Mouse (Mus musculus) gastrocnemius, postnatal 4 days (tissue): ENCODE results near the gene Trappc2l. TPM values are rescaled to one million over a fixed set of nuclear protein-coding genes. Genes with fewer than 3 reads are reported as not detected.

Experiments used
- DNase-seq, 2 experiments: peaks; one replicate each; pipeline ENCODE4 v3.0.0; 2021 to 2022; ENCODE audit warnings: low spot score in 2 of 2, mixed read lengths in 2 of 2
- total RNA-seq, 2 experiments: library from RNA; stranded (reverse); gene quantifications; 2 replicates each; pipeline ENCODE4 v1.2.3; 2021

Trappc2l gene
- total RNA-seq, 2 experiments from 2014 or later: 45.6 to 49.6 TPM

DNA sequence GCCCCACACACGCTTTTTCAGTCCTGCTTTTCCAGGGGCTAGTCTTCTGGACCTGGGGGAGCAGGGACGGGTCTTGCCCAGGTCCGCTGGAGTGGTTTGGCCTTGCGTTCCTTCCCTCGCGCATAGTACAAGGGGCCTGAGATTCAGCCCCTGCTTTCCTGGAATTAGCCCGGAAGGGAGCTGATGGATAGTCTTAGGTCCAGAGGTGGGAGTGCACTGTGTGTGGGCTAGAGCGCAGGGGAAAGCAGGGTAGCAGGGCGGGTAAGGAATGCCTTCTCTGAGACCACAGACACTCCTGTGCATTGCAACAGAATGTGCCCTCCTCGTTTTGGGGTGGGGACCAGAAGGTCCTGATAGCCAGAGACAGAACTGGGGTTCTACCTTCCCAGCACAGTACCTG, 34.3 kb upstream of the Trappc2l start:
- DNase-seq: no peak

DNA sequence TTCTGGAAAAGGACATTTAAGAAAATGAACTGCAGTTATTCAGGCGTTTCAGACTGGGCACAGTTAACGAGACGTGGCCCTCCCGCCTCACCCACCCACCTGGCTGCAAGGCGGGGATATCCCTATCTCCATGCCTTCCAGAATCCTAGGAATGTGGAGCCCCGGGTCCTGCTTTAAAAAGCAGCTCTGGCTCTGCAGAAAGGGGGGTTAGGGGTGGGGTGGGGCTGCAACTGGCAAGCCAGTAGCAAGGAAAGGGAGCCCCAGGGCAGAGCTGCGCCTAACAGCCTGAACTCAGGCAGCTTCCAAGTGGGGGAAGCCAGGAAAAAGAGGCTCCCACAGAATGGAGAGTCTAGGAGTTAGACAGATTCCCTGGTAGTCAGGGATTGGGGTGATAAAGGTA, 32.2 kb upstream of the Trappc2l start:
- no peak for DNase-seq

DNA sequence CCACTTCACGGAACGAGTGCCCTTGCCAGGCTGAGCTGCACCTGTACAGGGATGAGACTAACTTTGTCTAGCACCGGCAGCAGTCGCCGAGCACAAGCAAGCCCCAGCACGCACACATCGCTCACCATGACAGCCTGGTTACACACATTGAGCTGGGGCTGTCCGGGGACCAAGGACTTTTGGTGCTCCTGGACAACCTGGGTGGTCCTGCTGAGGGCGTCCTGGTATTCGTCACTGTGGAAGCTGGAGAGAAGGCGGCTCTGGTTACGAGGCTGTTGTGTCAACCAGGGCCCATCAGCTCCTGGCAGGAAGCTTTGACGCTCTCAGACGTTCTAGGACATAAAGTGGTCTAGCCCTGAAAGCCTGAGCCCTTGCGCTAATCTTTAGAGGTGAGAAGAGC, 30.5 kb upstream of the Trappc2l start:
- DNase-seq: no peak

DNA sequence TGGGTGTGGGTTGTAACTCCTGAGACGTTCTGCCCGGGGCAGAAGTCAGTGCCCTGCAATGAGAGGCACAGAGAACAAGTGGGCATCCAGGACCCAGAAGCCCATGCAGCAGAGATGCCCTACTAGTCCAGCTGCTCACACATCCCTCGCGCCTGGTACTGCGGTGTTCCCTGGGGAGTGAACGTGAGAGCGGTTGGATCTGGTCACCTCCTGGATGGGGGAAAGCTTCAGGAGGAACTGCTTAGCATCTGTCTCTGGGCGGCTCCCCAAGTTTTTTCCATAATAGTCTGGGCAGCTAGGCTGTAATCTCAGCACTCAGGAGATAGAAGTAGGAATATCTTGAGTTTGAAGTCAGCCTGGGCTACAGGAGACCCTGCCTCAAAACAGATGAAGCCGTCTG, 26.5 kb upstream of the Trappc2l start:
- no peak for DNase-seq

DNA sequence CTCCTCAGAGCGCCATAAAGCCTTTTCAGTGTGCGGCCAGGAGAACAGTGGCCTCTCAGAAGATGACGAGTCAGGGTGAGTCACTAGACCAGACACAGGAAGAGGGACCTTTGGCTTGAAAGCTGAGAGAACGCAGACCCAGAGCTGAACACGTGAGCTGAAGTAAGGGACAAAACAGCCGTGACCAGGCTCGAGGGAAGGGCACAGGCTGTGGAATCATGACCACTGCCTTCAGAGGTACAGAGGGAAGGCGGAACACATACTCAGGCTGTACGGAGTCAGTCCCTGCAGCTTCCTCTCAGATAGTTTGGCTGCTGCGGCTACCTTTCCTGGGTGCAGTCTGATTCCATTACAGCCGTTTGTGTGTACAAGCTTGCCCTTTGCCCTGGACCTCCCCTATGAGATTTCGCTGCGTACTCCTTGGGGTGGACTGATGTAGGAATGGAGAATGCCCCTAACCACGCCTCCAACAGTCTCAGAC, 26.0 kb upstream of the Trappc2l start:
- no peak for DNase-seq

DNA sequence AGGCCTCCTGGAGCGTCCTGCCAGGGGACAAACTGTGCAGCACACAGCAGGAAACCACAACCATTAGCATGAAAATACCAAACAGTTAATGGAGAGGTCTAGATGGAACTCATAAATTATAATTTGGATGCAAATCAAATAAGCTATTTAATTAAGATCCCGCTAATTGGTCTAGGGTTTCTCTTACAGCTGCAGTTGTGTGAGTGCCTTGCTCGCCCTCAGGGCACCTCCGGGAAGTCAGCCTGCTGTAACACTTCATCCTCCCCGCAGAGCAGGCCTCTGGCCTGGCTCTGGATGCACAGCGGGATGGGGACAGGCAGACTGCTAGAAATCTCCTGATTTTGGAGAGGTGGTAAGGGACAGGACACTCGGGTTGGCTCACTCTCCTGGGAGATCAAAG, 25.3 kb upstream of the Trappc2l start:
- no peak for DNase-seq

DNA sequence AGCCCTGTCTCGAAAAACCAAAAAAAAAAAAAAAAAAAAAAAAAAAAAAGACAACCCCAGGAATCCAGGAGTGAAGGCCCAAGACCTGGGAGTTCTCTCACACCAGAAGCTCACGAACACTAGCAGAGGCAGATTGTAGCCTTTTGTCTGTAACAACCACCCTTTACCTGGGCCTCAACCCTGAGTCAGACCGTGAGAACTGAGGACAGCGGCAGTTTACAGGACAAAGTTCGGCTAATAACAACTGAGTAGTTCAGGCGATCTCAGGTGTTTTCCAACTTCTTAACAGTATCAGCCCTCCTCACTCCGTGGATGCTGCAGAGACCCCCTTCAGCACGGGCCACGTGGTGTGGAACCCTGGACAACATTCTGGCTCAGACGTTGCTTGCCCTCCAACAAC, 24.7 kb upstream of the Trappc2l start:
- no peak for DNase-seq

DNA sequence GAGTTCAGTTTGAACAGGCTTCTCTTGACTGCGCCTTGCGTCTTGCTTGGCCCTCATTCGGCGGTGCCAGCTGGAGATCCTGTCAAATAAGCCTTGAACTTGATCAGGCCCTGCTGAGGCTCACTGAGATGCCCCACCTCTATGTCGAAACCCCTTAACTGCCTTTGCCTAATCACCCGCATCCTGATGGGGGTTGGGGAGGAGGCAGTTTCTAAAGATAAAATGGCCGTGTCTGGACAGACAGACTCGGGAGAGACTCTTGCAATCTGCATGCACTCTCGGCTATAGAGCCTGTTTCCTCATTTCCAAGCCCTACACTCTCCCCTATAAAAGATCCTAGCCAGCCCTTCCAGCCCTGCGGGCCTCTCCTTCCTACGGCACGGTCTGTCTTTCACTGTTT, 18.2 kb upstream of the Trappc2l start:
- DNase-seq: no peak

DNA sequence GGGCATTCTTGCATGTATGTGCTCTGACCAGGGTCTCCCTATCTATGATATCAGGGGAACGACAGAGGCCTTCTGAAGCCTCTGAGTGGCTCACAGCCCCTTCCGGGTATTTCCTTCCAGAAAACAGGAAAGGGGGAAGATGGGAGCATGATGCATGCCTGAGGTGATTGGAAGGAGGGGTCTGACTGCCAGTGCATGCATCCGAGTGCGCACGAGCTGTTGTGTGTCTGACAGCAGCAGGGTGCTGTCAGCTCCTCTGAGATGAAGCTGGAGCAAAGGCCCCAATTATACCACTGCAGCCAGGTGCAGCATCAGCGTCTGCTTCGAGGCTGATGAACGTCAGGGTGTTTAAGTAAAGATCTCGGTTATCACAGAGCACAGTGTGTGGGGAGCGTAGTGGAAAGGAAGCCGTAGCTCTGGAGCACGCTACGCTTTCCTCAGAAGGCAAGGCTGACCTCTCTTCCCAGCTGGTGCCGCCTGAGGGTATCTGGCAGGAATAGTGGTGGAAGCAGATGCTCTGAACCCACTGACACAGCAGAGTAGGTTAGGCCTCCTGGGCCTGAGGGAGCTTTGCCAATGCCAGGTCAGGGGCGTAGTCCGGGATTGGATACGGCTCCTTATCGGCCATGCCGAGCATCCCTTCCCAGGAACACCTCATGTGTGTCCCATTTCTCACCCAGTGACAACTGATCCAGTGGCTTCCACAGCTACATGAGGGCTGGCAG, 17.5 kb upstream of the Trappc2l start:
- DNase-seq: no peak

DNA sequence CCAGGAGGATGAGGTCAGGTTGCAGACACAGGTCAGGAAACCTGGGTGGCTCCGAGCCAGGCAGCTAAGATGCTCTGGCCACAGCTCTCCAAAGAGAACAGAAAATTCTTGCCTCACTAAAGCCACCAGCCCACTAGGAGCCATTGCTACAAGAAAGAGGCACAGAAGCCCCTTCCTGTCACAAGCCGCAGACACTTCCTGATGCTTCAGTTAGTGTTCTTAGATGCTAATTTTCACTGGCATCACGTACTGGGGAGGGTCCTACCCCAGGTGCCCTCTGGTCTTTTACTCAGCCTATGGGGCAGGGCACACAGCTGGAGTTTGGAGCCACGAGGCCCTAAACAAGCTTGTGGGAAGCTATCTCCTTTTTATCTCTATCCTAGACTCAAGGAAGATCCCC, 15.4 kb upstream of the Trappc2l start:
- DNase-seq: no peak

DNA sequence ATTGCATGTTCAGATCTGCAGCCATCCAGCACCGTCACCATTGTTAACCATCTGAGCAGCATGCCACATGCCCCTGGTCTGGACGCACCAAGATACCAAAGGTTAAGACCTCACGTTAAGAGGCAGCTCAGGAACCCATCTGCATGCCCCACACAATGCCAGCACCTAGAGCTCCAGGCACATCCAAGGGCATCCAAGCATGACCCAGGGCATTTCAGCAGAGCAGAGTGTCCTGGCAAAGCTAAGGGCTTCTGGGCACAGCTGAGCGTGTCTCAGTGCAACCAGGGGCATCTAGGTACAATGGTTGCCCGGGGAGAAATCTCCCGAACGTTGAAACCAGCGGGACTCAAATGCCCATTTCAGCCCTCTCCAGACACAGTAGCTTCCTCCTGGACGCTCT, 10.8 kb upstream of the Trappc2l start:
- no peak for DNase-seq

DNA sequence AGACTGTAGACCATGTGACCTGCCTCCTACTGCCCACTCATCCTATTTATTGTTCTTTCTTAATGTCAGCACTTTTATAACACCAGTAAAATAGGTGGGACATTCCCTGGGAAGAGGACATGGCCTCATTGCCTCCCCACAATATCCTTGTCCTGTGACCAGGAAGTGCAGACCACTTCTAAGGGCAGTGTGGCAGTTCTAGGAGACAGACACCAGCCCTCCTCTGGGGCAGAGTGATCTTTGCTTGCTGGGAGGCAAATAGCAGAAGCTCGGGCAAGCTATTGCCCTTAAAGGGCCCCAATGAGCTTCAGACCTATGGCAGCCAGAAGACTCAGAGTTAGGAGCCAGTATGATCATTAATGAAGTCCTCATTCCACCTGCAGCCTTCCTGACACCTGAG, 6.8 kb upstream of the Trappc2l start:
- no peak for DNase-seq

DNA sequence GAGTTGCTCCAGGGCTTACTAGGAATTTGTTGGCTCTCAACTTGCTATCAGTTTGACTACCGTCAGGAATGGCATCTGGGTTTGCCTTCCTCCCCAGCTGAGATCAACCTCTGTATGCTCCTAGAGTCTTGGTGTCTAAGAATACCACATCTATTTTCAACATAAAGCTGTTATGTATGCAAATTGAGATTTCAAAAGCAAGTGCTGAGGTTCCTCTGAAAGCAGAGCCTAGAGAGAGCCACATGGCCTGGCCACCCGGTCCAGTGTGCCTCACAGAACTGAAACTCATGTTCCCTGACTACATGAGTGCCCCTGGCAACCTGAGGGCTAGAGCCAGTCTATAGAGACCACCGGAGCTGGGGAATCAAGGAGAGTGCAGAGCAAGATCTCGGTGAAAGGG, 6.1 kb upstream of the Trappc2l start:
- DNase-seq: no peak

DNA sequence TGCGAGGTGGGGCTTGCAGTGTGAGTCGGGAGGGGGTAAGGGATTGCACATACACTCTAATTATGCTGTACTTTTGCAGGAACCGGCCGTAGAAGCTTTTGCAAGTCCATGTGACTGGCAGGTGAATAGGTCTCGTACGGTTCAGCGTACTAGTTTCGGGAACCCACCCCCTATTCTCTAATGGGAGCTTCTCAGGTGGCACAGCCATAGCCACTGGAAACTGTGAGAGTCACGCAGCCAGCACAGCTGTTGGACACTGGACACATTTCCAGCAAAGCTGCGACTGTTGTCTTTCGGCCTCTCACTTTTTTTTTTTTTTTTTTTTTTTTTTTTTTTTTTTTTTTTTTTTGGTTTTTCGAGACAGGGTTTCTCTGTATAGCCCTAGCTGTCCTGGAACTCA, 4.6 kb upstream of the Trappc2l start:
- no peak for DNase-seq

DNA sequence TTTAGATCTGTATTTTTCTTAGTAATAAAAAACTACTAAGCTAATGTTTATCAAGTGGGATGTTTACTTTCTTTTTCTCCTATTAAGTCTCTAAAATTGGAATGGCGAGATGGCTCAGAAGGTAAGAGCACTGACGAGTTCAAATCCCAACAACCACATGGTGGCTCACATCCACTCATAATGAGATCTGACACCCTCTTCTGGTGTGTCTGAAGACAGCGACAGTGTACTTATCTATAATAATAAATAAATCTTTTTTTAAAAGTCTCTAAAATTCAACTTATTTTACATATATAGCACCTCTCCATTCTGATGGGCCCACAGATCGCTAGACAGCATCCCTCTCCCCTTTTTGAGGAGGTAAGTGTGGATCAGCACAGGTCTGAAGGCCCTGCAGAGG, 1.2 kb upstream of the Trappc2l start:
- DNase-seq: no peak

DNA sequence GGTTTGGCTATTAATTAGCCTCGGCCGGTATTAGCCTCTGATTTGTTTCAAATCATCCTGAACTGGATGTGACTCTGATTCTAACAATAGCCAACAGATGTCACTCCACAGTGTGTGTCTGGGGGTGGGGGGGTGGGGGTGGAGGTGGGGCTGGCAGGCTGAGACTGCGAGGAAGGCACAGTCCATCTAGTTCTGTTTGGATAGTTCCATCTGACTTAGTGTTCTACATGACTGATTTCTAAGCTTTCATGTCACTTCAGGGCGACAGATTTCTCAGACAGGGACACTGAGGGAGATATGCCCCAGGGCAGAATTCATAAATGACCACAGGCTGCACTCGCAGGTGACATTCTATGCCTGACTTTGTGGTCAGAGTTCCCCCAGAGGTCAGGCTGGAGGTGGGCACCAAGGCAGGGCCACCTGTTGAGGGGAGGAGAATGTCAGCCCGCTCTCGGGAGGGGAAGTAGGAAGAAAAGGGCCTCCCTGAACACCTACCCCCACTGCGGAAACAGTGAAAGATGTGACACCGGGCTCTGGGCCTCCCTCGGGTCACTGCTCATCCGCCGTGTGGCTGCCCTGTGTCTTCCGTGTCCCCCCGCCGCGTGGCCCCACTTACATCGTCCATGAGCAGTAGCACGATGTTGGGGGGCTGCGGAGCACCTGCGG, 695 bp upstream of the Trappc2l start:
- no peak for DNase-seq

DNA sequence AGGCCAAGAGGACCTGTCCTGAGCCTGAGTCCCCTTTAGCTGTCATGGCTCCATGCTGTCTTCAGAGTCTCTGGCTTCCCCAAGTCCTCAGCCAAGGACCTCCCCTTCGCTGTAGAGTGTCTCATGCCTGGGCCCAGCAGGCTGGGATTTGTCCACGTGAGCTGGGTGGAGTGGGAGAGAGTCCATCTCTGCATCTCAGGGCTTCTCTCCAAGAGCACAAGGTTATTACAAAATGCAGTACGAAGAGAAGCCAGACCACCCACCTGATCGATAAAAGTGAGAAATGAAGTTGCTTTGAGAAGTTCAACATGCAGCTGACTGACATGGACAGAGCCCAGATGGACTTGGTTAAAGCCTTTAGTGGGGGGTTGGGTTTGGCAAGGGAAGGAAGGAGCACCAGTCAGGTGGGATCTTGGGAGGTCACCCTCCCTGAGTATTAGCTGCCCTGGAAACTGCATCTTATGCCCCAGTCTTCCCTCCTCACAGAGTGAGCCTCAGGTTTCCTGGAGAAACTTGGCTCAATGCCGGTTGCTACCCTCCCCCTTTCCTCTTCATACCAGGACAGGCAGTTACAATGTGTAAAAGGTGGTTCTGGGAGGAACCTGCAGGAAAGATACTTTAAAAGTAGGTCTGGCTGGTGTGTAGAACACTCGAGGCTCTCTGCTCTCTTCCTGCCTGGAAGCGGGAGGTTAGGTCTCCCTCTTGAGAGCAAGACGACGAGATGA, 4.9 kb downstream of the Trappc2l start:
- no peak for DNase-seq

DNA sequence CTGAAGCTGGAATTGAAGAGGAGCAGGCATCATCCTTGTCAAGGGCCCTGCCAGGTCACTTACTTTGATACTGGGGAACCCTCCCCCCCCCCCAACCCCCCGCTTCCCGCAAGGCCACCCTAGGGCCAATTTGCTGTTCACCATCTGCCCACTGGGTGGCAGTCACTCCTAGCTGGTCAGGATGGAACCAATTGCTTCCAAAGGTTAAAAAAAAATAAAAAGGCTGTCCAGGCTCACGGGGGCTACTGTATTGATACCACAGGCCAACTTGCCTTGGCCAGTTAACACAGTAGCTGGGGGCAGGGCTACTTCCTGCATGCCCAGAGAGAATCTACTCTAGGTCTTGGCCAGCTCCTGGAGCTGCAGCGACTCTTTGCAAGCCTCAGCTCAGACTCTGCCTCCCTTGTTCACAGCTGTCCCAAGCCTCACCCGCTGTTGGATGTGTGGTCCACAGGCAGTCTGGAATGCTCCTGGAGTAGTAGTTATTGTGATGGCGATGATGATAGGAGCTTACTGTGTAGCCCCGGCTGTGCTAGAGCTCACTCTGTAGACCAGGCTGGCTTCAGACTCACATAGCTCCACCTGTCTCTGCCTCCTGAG, 6.6 kb downstream of the Trappc2l start:
- peak; percentile 59 to 81 for DNase-seq

DNA sequence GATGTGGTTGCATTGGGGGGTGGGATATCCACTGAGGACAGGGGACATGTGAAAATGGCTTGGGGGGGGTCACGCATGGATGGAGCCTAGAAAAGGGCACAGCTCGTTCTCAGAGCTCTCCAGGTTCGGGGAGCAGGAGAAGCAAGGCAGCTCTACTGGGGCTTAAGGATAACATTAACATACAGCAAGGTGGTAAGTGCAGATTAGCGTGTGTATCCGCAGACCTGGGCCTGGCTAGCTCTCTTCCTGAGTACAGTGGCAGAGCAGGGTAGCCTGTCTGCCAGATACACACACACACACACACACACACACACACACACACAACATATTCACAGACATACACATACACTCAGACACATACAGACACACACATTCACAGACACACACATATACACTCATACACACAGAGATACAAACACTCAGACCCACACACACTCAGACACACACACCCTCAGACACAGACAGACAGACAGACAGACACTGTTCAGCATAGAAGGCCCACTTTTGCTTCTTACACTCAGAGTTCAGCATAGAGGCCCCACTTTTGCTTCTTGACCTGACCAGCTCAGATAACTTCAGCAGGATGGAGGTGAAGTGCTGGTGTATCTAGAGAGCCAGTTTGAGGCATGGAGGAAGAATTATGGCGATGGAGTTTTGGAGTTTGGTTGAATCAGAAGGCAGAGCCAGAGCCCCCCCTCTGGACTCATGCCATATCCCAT, 7.4 kb downstream of the Trappc2l start:
- DNase-seq: no peak

DNA sequence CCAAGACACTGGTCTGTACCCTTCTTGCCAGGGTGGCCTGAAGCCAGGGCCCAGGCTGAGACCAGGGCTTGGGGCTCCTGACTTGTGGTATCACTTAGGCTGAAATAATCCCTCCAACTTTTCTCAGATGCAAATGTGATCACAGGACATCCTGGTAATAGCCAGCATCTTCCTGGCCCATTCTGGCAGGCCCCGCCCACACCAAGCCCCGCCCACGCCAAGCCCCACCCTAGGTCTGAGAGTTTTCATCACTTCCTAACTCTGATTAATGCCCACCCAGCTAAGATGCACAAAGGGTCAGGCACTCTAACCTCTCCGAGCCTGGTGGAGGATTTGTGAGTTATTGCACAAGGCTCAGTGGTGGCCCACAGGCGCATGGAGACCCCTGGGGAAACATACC, 9.0 kb downstream of the Trappc2l start:
- no peak for DNase-seq

DNA sequence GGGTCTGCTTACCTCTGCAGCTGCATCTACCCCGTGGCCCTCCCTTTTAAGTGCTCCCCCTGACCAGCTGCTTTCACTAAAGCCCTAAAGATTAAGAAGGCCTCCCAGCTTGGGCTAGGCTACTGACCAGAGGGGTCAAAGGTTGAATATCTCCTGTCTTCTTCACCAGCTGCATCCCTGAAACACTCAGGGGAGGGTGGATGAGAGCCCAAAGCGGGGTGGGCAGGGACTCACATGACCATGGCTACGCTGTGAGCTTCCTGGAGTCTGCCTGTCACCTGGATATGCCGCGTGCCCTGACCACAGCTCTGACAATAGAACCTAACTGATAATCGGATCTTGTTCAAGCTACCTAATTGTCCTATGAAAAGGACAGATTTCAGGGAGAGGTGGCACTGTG, 11.3 kb downstream of the Trappc2l start, which contains the start of gene Pabpn1l:
Gene Pabpn1l (minus strand): TSS at position 13 of the 400 bp plus-strand sequence.
- no peak for DNase-seq
